27 mouse cellular contexts compared by ENCODE assay signal in the genomic region with DNA sequence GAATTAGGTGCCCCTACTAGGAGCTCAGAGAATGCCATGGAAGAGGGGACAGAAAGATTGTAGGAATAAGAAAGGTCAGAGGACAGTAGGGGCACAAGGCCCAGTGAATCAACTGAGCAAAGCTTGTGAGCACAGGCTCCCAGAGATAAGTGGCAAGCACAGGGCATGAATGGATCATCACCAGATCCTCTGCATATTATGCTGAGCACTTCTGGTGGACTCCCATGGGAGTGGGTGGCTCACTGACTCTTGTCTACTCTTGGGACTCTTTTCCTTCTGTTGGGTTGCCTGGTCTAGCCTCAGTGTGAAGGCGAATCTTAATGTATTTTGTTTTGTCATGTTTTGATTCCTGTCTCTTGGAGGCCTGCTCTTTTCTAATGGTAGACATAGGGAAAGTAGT.
"Had no signal": no experiment of that assay in that cellular context is flagged by ENCODE, and none has a peak within 500 bp of the region (broad histone marks: within the 10 kb centered on the region; RNA-seq: fewer than 3 reads in every experiment).

No protein-coding gene starts in this region.

- DNase-seq: cerebellum, adult 2 months; cerebellum, adult 8-10 months; cerebellum, adult 9-10 months; cerebellum, adult 9-11 months; cerebellum, postnatal 10 days; cerebellum, postnatal 14 days; cerebellum, postnatal 25 days; cerebellum, postnatal 36 days; embryo, embryonic 11 days; forebrain, postnatal 0 days; gastrocnemius, adult 2 months; gastrocnemius, postnatal 10 days; gastrocnemius, postnatal 14 days; gastrocnemius, postnatal 25 days; gastrocnemius, postnatal 36 days; heart, adult 2 months had no signal

- H3K9me3 ChIP-seq: embryonic facial prominence, embryonic 10.5 days; embryonic facial prominence, embryonic 12.5 days; embryonic facial prominence, embryonic 13.5 days; embryonic facial prominence, embryonic 15.5 days; forebrain, embryonic 10.5 days; forebrain, embryonic 12.5 days; forebrain, embryonic 13.5 days; forebrain, embryonic 15.5 days had no signal

- ATAC-seq: forebrain, embryonic 13.5 days; forebrain, embryonic 14.5 days; forebrain, embryonic 15.5 days; forebrain, embryonic 16.5 days; forebrain, postnatal 0 days had no signal

- H3K4me2 ChIP-seq: embryonic facial prominence, embryonic 12.5 days; embryonic facial prominence, embryonic 13.5 days; embryonic facial prominence, embryonic 15.5 days; forebrain, embryonic 12.5 days; forebrain, embryonic 13.5 days; forebrain, embryonic 15.5 days had no signal

- H3K27me3 ChIP-seq: embryonic facial prominence, embryonic 12.5 days; embryonic facial prominence, embryonic 13.5 days; embryonic facial prominence, embryonic 15.5 days; forebrain, embryonic 12.5 days; forebrain, embryonic 13.5 days; forebrain, embryonic 15.5 days had no signal

- H3K36me3 ChIP-seq: embryonic facial prominence, embryonic 12.5 days; embryonic facial prominence, embryonic 15.5 days; forebrain, embryonic 12.5 days had no signal

- H3K4me1 ChIP-seq: embryonic facial prominence, embryonic 10.5 days; embryonic facial prominence, embryonic 12.5 days; embryonic facial prominence, embryonic 13.5 days; embryonic facial prominence, embryonic 15.5 days; forebrain, embryonic 10.5 days; forebrain, embryonic 12.5 days; forebrain, embryonic 13.5 days; forebrain, embryonic 15.5 days had no signal

- H3K4me3 ChIP-seq: embryonic facial prominence, embryonic 10.5 days; embryonic facial prominence, embryonic 12.5 days; embryonic facial prominence, embryonic 13.5 days; embryonic facial prominence, embryonic 15.5 days; erythroblast, embryonic 14.5 days; forebrain, embryonic 10.5 days; forebrain, embryonic 12.5 days; forebrain, embryonic 13.5 days; forebrain, embryonic 15.5 days; gastrocnemius, adult 2 months; heart, adult 2 months had no signal

- H3K27ac ChIP-seq: embryonic facial prominence, embryonic 10.5 days; embryonic facial prominence, embryonic 12.5 days; embryonic facial prominence, embryonic 13.5 days; embryonic facial prominence, embryonic 15.5 days; forebrain, embryonic 10.5 days; forebrain, embryonic 12.5 days; forebrain, embryonic 13.5 days; forebrain, embryonic 15.5 days; gastrocnemius, adult 2 months; heart, adult 2 months had no signal

- H3K9ac ChIP-seq: embryonic facial prominence, embryonic 12.5 days; embryonic facial prominence, embryonic 13.5 days; embryonic facial prominence, embryonic 15.5 days; forebrain, embryonic 12.5 days; forebrain, embryonic 13.5 days; forebrain, embryonic 15.5 days; forebrain, postnatal 0 days had no signal
